In the genomic region with DNA sequence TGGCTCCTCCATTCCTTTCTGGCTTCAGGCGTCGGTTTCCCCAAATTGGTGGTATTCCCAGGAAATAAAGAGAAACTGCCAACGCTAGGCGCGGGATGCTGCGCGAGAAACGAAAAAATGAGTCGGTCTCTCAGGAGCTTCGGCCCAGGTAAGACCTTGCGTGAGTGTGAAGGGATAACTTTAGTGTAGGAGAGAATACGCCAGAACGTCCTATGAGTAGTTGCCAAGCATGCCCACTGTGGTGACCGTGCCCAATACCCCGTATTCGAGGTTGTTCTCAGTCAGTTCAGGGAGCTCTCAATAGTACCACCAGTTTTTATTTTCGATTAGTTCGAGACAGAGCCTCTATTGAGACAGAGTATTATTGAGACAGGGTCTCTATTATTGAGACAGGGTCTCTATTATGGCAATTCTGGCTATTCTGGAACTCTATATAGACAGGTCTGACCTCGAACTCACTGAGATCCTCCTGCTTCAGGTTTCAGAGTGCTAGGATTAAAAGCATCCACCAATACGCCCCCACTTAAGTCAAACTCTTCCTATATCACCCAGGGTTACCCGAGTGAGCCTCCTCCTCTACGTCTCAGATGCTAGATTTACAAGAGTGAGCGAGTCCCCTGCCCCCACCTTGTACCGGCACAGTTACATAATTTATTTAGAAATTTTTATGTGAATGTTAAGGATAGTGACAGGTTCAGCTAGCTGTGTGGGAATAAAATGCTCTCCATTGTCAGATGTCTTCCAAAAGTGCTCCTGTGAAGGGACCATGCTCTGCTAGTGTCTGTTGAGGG, we compare ENCODE assay signal across 8 mouse cellular contexts. TPM values are rescaled to one million over a fixed set of nuclear protein-coding genes. Genes with fewer than 3 reads are reported as not detected.
A peak's percentile ranks its signal among the peaks of the same experiment; 100 is the strongest.
DNase-seq lines count a peak whose midpoint lies in the region; ATAC-seq and TF ChIP-seq lines count a peak whose summit lies in the region.

No protein-coding gene starts in this region.

- no peaks in the 10 kb centered on the region for H3K27me3 ChIP-seq in heart, embryonic 15.5 days
- H3K27me3 ChIP-seq in E14TG2a.4 (ENCODE audit: insufficient read depth, low read length), result no peaks in the 10 kb centered on the region
- H3K27me3 ChIP-seq in forebrain, embryonic 10.5 days (ENCODE audit: poor library complexity, severe bottlenecking), result no peaks in the 10 kb centered on the region
- no peaks in the 10 kb centered on the region for H3K27me3 ChIP-seq in liver, embryonic 14.5 days (ENCODE audit: control insufficient read depth, insufficient read depth, low read length)

- H3K4me3 ChIP-seq in heart, embryonic 15.5 days, result peak overlapping the region; percentile 94
- H3K4me3 ChIP-seq in E14TG2a.4 (replicated peaks; ENCODE audit: low read length), result peak overlapping the region; percentile 95
- peak overlapping the region; percentile 73 for H3K4me3 ChIP-seq in forebrain, embryonic 10.5 days
- peak overlapping the region; percentile 79 to 96 for H3K4me3 ChIP-seq in liver, embryonic 14.5 days (ENCODE audit: insufficient read depth in 1 of 2, low read depth in 2 of 2, low read length in 2 of 2)

- peak overlapping the region; percentile 86 for H3K9ac ChIP-seq in heart, embryonic 15.5 days
- peak overlapping the region; percentile 93 for H3K9ac ChIP-seq in liver, embryonic 14.5 days (replicated peaks)

- peak overlapping the region; percentile 93 for H3K4me2 ChIP-seq in heart, embryonic 15.5 days
- peak overlapping the region; percentile 96 for H3K4me2 ChIP-seq in liver, embryonic 14.5 days (ENCODE audit: low read depth)

- ATAC-seq in heart, embryonic 15.5 days (replicated peaks; ENCODE audit: insufficient number of reproducible peaks, insufficient read depth, low FRiP score, low read depth), result 0 out of 2 replicates have a peak, but pooled peaks have one; percentile 23
- peak; percentile 70 for ATAC-seq in liver, embryonic 14.5 days (ENCODE audit: insufficient read depth)

- peak overlapping the region; percentile 83 for H3K27ac ChIP-seq in heart, embryonic 15.5 days
- peak overlapping the region; percentile 94 for H3K27ac ChIP-seq in forebrain, embryonic 10.5 days
- peak overlapping the region; percentile 72 for H3K27ac ChIP-seq in liver, embryonic 14.5 days

- peaks cover 24% of the 10 kb centered on the region for H3K4me1 ChIP-seq in heart, embryonic 15.5 days (replicated peaks)
- peaks cover 52% of the 10 kb centered on the region for H3K4me1 ChIP-seq in E14TG2a.4 (replicated peaks; ENCODE audit: low read depth, low read length)
- H3K4me1 ChIP-seq in forebrain, embryonic 10.5 days, result peaks cover 24% of the 10 kb centered on the region
- H3K4me1 ChIP-seq in liver, embryonic 14.5 days (replicated peaks; ENCODE audit: control insufficient read depth in 2 of 2, insufficient read depth in 2 of 2, low read length in 1 of 2), result peaks cover 13 to 20% of the 10 kb centered on the region in 2 experiments

- H3K36me3 ChIP-seq in heart, embryonic 15.5 days, result peaks cover 34% of the 10 kb centered on the region
- H3K36me3 ChIP-seq in E14TG2a.4 (ENCODE audit: insufficient read depth, low read length), result peaks cover 73% of the 10 kb centered on the region
- peaks cover 63% of the 10 kb centered on the region for H3K36me3 ChIP-seq in forebrain, embryonic 10.5 days (replicated peaks)
- peaks cover 38% of the 10 kb centered on the region for H3K36me3 ChIP-seq in liver, embryonic 14.5 days (replicated peaks; ENCODE audit: control insufficient read depth, insufficient read depth, low read depth)

- no peak for TF ChIP-seq EP300 in liver, embryonic 14.5 days (IDR thresholded peaks at IDR 0.05; ENCODE audit: low read depth)

- DNase-seq in heart, adult 18-20 months, result no peak
- DNase-seq in forebrain, embryonic 10.5 days (ENCODE audit: extremely low spot score, low spot score), result no peak
- DNase-seq in liver, embryonic 14.5 days (ENCODE audit: low read depth in 3 of 3, low spot score in 3 of 3), result peak in 1 of 3 experiments; percentile 12
- DNase-seq in ovary, postnatal 10 days (ENCODE audit: low spot score), result no peak
- no peak for DNase-seq in testis, postnatal 10 days (ENCODE audit: low spot score)
- no peak for DNase-seq in adrenal gland, adult (ENCODE audit: inconsistent age in 2 of 2, low spot score in 1 of 2)

- 4% methylated on average over 24 of the region's 24 CpGs for WGBS in heart, embryonic 15.5 days
- WGBS in forebrain, embryonic 10.5 days, result 11% methylated on average over 24 of the region's 24 CpGs
- WGBS in liver, embryonic 14.5 days (ENCODE audit: insufficient replicate concordance), result 3% methylated on average over 24 of the region's 24 CpGs

- H3K9me3 ChIP-seq in heart, embryonic 15.5 days (replicated peaks), result no peaks in the 10 kb centered on the region
- H3K9me3 ChIP-seq in E14TG2a.4 (ENCODE audit: low read length), result no peaks in the 10 kb centered on the region
- no peaks in the 10 kb centered on the region for H3K9me3 ChIP-seq in forebrain, embryonic 10.5 days
- no peaks in the 10 kb centered on the region for H3K9me3 ChIP-seq in liver, embryonic 14.5 days (ENCODE audit: control insufficient read depth, low read length)

- TF ChIP-seq CTCF in E14TG2a.4 (conservative IDR thresholded peaks at IDR 0.05; ENCODE audit: low read length), result no peak
- no peak for TF ChIP-seq CTCF in liver, embryonic 14.5 days (IDR thresholded peaks at IDR 0.05; ENCODE audit: low read depth)

RNA-seq across cellular contexts. Expression of gene Rsl1d1, which starts 0.7 kb away (rescaled TPM):
- polyA plus RNA-seq in heart, embryonic 15.5 days (2015; fragmentation: Nextera tagmentation; extraction: Ambion mirVana), result 111 TPM in 2 replicates
- total RNA-seq in heart, adult 18-20 months (2021), result 10 to 100 TPM; 52.7 to 58.3 TPM
- polyA plus RNA-seq in forebrain, embryonic 10.5 days (2016; fragmentation: Nextera tagmentation; extraction: Ambion mirVana), result 308 and 310 TPM in 2 replicates
- 19.4 and 43.6 TPM in 2 replicates for polyA plus RNA-seq in liver, embryonic 14.5 days (2012; rRNA removed)
- polyA plus RNA-seq in liver, embryonic 14.5 days (2014; fragmentation: Nextera tagmentation; extraction: Ambion mirVana), result 109 and 117 TPM in 2 replicates

RNA-seq across cellular contexts. Expression of gene Zc3h7a, which starts 27.6 kb away (rescaled TPM):
- polyA plus RNA-seq in heart, embryonic 15.5 days (2015; fragmentation: Nextera tagmentation; extraction: Ambion mirVana), result 55.8 and 71.4 TPM in 2 replicates
- total RNA-seq in heart, adult 18-20 months (2021), result 10 to 100 TPM; 20.8 to 29.1 TPM
- 65.1 and 72.4 TPM in 2 replicates for polyA plus RNA-seq in forebrain, embryonic 10.5 days (2016; fragmentation: Nextera tagmentation; extraction: Ambion mirVana)
- polyA plus RNA-seq in liver, embryonic 14.5 days (2012; rRNA removed), result 31.6 and 52.6 TPM in 2 replicates
- polyA plus RNA-seq in liver, embryonic 14.5 days (2014; fragmentation: Nextera tagmentation; extraction: Ambion mirVana), result 26.2 and 28.9 TPM in 2 replicates

RNA-seq across cellular contexts. Expression of gene Gspt1, which starts 50.3 kb away (rescaled TPM):
- 46.3 and 52.3 TPM in 2 replicates for polyA plus RNA-seq in heart, embryonic 15.5 days (2015; fragmentation: Nextera tagmentation; extraction: Ambion mirVana)
- 10 to 100 TPM; 59.2 to 65.3 TPM for total RNA-seq in heart, adult 18-20 months (2021)
- polyA plus RNA-seq in forebrain, embryonic 10.5 days (2016; fragmentation: Nextera tagmentation; extraction: Ambion mirVana), result 93.2 and 98.4 TPM in 2 replicates
- polyA plus RNA-seq in liver, embryonic 14.5 days (2012; rRNA removed), result 29.3 and 36.1 TPM in 2 replicates
- 44.4 and 48.5 TPM in 2 replicates for polyA plus RNA-seq in liver, embryonic 14.5 days (2014; fragmentation: Nextera tagmentation; extraction: Ambion mirVana)
